Mouse (Mus musculus): ENCODE measurements around the gene Myocd.

The Myocd gene

DNA sequence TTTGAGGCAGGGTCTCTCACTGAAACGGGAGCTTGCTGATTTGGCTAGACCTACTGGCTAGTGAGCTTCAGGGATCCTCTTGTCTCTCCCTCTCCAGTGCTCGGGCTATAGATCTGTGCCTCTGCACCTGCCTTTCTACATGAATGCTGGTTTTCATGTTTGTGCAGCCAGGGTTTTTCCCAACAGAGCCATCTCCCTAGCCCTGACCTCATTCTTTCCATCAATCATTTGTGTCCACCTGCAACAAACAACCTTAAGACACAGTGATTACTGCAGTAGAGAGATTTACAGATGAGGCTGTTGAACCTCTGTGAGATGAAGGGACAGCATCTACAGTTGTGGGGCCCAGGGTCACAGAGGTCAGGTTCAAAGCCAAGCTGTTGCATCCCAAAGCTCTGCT, 56.0 kb downstream of the Myocd start:
- no peak for DNase-seq

DNA sequence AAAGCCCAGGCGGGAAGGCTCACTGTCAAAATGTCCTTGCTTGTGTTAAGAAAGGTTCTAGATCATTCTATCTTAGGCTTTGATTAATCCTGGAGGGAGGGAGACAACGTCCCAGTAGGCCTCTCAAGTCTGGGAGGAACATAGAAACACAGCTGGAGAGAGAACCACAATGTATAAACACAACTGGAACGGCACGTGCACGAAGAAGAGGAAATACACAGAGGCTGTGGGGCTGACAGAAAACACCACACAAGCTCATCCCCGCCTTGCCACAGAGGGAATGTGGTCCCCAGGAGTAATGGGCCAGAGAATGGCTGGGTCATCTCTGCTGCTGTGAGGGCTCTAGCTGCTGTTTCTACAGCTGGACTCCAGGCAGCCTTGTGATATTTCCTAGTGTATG, 58.1 kb downstream of the Myocd start:
- DNase-seq: no peak

DNA sequence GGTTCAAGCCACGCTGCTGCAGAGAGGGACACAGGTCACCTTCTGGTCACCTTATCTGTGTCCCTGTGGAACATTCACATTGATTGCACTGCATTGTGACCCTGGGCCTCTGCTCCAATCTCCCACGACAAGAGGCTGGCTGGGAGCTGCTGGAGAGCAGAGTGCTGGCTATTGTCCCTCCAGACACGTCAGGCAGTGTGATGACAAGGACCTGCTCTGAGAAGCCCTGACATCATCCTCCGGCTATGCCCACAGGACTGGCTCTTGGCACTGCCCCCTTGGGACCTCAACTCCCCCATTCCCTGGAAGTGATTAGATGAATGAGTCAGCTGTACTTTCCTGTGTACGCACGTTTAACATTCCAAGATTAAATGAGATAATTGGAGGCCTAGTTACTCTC, 60.3 kb downstream of the Myocd start:
- DNase-seq: no peak

DNA sequence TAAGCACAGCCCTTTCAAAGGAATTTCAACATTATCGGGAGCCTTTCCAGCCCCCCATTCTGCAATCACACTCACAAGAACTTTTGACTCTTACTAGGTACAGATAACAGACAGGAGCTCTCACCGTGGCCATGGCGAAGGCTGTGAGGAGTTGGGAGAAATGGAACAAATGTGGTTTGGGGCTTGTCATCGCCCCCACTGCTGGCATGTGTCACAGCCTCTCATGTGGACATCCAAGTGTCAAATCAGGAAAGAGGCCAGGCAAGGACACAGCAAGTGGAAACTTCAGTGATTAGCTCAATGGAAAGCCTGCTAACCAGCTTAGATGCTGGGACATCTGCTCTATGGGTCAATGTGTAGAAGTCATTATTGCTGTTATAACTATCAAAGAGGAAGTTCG, 64.5 kb downstream of the Myocd start:
- DNase-seq: no peak

DNA sequence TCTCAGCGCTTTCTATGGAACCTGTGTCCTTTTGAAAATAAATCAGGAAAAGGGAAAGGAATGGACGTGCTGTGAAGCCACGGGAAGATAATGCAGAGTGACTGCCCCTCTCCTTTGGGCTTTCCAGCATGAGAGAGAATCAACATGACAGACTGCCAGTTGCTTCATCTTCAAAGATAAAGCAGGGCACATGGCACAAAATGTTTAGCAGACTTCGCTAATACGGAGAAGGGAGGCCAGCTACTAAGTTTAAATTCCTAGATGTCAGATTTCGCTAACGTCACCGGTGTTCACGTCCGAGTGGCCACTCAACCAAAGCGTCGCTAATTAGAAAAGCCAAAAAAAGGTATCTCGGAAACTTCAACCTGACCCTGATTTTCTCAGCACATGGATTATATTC, 65.1 kb downstream of the Myocd start:
- DNase-seq: no peak

DNA sequence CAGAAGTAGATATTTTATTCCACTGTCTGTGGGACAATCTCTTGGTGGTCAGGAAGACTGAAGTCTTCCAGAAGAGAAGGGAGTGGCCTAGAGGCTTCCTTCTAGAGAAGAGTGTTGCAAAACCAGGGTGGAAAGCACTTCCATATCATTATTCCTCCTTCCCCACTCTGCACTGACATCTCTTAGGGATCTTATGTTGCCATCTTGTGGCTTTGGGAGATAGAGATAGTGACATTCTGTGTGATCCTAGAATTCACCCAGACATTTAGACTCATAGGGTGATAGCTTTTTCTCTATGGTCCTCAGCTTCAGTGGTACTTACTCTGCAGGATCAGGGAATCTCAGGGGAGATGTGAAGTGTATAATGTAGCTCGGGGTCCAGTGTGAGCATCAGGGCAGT, 66.8 kb downstream of the Myocd start:
- no peak for DNase-seq

DNA sequence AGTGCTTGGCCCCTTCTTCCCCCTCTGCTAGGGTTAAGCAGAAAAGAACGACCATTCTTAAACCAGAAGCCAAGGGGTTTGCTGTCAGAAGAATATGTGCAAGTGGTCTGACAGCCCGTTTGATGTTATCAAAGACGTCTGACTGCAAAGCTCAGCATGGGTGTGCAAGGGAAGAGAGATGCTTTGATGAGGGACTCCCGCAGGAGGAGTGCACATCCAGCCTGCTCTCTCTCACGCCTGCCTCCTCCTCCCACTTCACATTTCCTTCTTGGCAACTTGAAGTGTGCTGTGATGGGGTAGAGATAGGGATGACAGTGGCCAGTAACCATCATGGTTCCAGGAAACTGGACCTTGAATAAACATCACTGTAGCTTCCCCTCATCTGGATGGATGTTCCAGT, 67.6 kb downstream of the Myocd start:
- DNase-seq: no peak

DNA sequence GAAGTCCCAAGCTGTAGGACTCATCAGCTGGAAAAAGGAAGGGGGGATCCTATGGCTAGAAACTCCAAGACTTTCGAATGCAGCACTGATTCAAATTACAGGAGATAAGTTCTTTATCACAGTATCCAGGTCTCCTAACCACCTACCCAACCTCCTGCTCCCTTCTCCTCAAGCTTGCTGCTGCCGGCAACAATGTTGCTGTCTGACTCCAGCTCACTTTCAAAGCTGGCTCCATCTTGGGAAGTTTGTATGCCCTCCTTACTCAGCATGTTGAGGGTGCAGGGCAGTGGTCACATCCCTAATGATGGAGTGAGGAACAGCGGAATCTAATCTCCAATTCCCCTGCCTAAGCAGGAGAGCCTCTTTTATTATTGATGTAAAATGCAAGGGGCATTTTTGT, 71.8 kb downstream of the Myocd start:
- DNase-seq: no peak

DNA sequence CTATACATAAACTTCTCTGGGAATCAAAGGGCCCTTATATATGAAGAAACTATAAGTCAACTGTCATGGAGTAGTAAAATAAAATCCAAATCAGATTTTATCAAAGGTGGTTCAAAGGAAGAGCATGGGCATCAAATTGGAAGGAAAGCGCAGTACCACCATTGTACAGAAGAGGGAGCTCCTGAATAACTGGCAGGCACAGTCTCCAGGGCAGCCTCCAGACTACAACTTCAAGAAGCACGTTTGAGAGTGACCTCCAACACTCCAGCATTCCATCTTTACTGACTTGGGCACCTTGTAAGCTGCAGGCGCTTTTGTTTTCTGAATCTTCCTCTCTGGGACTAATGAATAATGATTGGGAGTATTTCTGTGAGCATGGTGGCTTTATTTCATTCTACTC, 72.5 kb downstream of the Myocd start:
- peak; percentile 39 to 68 for DNase-seq

DNA sequence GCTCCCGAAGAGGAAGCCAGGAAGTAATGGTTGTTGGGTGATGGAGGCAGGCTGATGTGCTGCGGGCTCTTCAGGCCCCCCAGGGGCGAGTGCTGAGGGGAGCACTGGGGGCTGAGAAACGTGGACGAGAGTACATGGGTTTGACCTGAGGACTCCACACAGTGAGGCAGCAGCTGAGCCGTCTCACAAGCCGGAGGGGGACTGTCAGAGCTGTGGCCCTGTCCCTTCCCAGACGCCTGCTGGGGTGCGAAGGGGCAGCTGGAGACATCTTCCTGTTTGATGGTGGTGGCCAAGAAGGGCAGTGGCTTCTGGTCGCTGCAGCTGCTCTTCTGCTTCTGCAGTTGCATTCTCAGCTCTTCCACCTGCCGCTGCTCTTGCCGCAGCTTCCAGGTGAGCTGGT, 82.8 kb downstream of the Myocd start:
- DNase-seq: no peak

DNA sequence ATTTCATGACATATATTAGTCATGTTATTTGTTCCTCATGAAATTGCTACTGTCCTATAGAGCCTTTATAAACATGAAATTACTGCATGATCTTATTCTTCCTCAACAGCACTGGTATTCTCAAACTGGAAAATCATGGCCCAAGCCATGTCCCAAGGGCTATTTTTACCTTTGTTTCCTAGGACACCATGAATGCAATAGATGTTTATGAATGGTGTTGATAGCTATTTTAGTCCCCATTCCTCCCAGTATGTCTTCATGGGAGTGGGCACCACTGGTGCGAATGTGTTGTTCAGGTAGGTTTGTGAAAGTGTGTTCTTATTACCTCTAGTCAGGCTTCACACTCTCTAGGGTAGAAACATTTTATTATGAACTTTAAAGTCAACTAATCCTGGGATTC, 84.7 kb downstream of the Myocd start:
- DNase-seq: no peak

DNA sequence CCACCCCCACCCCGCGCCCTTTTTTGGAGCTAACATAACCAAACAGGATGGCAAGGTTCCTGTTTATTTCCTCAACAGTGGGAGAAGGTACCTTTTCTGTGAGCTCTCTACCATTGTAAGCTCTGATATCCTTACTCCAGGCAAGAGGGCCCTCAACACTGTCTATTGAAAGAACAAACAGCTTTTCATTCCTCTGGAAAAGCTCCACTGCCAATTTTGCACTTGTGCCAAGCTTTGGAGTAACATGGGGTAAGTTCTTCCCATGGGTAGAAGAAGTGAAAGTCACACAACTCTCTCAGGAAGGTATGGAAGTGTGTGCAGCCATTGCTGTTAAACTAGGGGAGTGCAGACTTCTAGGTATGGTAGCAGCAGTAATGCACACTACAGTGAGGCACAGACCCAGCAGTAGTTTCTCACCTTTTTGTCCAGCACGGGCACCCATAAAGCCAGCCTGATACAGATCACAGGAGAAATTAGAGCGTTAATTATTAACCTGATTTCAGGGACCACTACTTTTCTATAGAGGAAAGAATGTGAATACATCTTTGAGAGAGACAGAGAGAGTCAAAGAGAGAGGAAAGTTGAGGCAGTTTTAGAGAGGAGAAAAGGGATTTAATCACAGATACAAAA, 99.6 kb downstream of the Myocd start:
- DNase-seq: no peak

DNA sequence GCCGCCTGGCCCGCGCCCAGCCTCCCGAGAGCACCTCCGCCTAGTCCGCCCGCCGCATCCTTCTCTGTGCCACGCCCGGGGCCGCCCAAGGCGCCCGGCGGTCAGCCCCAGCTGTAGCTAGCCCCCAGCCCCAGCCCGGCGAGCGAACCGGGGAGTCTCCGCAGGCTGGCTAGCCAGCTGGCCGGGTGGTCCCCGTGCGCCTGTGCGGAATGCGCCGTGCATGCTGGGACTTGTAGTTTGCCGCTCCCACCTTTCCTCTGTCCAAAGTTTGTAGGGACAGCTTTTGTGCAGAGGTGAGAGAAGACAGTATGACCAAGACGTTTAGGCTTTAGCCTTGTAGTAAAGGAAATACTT, 107.0 kb downstream of the Myocd start, which contains the start of gene Arhgap44:
Gene Arhgap44 (minus strand): TSS at position 195 of the 354 bp plus-strand sequence.
- peak; percentile 48 to 67 for DNase-seq

DNA sequence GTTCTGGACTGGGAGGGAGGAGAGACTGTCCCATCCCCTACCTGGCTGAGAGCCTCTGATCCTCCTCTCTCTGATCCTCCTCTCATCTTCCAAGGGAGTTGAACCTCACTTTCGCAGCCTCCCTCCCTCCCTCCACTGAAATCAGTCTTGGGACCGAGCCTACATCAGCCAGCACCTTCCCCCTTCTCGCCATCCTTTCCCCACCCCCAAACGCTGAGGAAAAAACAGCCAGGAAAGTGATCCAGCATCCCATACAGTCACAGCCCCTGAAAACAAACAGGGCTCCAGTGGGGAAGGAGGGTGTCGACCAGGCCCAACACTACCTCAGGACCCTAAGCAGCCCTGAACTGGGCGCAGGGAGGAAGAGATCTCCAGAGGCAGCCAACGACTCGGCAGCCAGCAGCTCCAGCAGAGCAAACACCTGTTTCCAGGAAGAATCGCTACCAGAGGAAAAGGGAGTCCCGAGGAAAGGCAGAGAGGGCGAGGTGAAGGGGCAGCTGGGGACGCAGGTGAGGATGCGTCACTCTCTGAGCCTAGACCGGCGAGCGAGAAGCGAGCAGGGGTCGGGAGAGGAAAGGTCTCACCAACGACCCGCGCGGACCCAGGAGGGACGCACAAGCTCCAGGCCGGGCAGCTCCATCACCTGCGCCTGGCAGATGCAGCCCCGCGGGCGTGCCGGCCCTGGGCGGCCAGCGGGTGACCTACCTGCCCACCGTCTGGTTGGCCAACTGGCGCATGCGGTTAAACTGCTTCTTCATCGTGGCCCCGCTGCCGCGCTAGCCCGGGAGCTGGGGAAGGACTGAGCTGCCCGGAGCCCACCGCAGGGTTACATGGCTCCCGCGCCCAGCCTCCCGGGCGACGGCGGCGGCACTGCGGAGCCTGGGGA, 107.7 kb downstream of the Myocd start:
- peak; percentile 9 to 12 for DNase-seq

DNA sequence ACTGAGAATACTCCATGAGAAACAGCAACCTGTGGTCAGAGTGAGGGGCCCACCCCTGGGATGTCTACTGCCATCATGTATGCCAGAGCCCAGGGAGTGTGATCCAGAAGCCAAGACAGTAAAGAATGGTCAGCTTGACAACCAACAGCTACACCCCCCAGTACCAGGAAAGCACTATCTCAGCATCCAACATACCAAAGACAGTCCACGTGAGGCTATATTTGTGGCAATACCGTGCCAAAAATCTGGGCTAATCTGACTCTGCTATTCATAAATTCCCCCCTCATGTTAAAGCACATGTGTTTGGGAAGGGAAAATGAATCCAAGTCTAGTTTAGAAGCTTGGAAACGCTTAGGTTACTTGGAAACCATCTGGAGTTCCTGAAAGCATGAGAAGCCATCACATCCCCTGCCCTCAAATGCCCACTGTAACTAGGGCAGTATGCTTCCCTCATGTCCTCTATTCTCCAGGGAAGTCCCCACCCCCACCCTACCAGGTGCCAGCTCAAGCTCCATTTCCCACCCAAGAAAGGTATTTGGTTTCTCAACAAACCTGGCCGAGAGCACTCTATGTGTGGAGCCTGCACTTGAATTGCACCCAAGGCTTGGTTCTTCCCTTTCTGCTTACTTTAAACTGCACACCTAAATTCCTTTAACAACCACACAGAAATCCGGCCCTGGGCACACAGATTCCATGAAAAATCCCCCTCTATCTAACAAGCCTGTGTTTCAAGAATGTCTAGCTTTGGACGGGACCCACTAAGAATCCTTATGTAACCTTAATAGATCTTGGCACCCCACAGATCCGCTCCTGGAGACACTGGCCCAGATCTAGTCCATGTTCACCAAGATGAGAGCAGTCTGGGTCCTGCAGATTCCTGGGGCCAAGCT, 108.6 kb downstream of the Myocd start:
- DNase-seq: no peak

DNA sequence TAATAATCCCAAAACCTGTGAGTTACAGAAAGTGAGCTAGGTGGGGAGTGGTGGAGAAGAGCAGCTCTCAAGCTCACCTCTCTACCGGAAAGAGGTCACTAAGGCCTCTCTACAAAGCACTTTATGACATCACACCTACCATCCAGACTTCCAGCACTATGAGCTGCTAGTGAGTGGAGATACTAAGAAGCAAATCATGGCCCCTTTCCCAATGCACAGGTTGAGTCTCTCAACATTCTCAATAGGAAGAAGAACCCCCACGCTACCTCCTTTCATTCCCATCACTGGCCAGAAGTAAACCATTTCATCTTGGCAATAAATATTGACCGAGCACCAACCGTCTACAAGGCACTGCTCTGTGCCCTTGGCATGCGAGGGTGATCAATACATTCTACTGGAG, 110.0 kb downstream of the Myocd start, which contains the start of gene 1700086D15Rik:
Gene 1700086D15Rik (minus strand): TSS at position 101 of the 400 bp plus-strand sequence.
- no peak for DNase-seq

DNA sequence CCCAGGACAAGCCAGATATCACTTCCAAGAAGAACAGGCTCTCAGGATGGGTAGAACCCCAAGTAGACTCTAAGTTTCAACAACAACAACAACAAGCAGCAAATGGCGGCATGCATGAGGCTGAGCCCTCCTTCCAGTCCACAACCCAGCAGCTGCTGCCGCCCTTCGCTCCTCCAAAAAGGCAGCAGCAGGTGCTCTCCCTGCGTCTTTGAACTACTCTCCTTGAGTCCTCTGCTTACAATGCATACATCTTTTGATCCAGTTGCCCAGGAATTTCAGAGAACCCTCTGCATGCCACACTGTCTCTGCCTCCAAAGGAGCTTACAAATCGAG, 111.2 kb downstream of the Myocd start:
- DNase-seq: no peak

DNA sequence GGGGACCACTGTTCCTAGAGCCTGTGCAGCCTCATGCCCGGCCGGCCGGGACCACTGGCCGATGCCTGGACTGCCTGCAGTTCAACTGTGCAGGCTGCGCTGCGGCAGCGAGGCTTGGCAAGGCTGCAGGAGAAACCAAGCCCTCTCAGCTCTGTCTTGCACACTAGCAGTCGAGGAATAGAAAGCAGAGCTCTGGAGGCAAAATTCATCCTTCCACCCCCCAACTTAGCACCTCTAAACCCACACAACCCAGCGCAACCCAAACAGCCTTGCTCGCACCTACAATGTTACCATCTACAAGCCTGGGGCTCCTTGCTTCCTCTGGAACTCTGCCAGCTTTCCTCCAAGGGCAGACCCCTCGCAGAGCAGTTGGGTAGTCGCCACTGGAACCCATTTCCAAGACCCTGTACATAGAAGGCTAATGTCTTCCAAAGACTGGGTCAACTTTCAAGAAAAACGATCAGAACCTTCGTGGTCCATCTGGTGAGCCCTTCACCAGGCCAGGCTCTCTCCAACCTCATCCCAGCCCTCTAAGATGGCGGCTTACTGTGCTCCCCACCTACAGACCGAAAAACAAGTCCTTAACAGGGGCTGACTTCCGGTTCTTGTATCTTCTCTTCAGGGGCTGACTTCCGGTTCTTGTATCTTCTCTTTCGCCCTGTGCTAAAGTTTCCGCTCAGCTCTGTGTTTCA, 111.7 kb downstream of the Myocd start:
- no peak for DNase-seq

DNA sequence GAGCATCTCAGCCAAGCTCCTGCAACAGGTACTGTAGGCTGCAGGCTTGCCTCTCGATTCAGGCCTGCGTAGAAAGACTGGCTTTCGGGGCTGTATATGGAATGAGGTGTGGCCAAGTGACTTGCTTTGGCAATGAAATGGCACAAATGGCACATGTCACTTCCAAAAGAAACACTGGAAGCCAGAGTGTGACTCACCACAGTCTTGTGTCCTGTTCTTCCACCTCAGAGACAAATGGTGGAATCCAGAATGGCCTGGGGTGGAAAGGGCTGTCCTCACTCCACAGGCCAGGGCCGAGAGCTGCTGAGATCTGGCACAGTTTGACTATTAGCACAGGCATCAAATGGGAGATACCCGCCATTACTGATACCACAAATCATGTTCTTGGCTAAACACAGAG, 116.8 kb downstream of the Myocd start:
- DNase-seq: no peak

DNA sequence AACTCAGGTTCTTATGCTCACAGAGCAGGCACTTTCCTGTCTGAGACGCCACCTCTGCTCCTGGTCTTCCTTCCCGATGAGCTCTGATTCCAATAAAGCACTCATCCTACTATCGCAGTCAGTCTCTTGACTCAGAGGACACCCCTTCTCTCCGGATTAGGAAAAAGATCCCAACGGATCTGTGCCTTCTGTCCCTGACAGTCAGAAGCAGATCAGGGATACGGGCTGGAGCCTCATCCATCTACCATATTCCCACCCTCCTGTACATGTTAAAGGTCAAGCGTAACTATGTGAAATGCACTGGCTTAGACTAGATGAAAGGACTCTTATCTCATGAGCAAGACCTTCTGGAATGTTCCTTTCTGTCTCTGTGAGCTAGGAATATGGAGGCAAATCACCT, 121.3 kb downstream of the Myocd start:
- no peak for DNase-seq

DNA sequence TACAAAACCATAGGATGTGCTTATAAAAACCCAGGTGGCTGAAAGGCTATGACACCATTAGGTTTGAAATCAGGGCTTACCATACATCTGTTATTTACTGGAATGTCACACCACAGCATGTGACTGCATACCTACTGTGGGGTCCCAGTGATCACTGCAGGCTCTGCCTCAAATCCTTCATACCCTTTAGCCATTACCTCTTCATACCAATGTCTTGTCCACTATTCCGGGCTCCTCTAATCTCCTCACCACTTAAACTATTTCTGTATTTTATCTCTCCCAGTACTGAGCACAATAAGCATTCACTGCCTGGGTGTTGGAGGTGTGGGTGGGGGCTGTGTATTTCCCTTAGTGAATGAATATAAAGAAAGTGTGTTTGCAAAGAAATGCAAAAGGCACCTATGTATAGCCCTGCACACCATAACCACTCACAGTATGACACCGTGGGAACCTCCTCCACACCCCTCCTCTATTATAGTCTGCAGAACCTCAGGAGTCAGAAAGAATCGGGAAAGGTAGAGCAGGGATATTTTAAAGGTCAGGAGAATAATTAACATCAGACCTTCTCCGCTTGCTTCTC, 126.9 kb downstream of the Myocd start:
- no peak for DNase-seq

DNA sequence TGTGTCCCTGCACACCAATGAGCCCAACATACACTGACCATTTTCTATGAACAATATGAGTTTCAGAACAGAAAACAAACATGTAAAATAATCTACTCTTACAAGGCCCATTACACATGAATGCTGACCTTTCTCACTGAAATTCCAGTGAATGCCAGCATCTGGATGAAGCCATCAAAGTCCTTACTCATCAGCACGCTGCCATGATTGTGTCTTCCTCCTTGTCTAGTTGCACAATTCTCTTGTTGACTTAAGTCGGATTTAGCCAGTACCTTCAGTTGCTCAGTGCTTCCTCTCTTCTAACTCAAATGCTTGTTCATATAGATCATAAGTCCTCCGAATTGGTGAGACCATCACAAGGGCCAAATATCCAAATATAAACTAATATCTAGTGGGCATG, 130.8 kb downstream of the Myocd start:
- DNase-seq: no peak
